Mouse (Mus musculus) E14TG2a.4 (cell line): ENCODE measurements at regions not wholly inside any gene's neighbourhood (a gene's known extent, or its start where the extent isn't known, plus 50 kb on each side); places are given as distances from the start of the nearest gene placed in this dataset.
A peak's percentile ranks its signal among the peaks of the same experiment; 100 is the strongest.

Experiments
- CTCF ChIP-seq: conservative IDR thresholded peaks from 2 replicates; pipeline ENCODE4 v1.5.1; 2014; ENCODE audit warnings: low read length
- NANOG ChIP-seq: IDR thresholded peaks from 2 replicates; pipeline ENCODE4 v1.6.1; 2014; ENCODE audit warnings: borderline replicate concordance, low read length, mixed read lengths
- POU5F1 ChIP-seq: IDR thresholded peaks from 2 replicates; pipeline ENCODE4 v1.6.1; 2014; ENCODE audit warnings: low read length, borderline replicate concordance

DNA sequence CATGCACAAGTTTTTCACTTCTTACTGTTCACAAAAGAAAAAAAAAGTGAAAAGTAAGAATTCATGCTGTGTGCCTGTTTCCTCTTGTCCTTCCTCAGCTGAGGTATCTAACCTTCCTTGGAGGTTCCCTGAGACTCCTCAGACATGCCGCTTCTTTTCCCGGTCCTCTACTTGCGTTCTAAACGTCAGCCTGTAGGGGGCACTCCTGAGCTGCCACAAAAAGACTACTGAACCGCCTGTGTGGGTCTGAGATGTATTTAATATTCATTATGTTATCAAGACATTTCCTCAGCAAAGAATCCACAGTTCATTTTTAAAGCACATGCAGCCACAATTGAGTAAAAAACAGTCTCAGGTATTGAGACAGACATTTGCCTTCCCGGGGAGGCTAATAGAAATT, 554.6 kb downstream of the Plcl1 start:
- TF ChIP-seq CTCF (peak; percentile 87), POU5F1 (no peak), NANOG (no peak)
